Mouse (Mus musculus) layer of hippocampus, postnatal 36 days (tissue): ENCODE measurements at regions not wholly inside any gene's neighbourhood (a gene's known extent, or its start where the extent isn't known, plus 50 kb on each side); places are given as distances from the start of the nearest gene placed in this dataset.

Experiments used
- DNase-seq, 2 experiments: peaks; one replicate each; pipeline ENCODE4 v3.0.0; 2022

DNA sequence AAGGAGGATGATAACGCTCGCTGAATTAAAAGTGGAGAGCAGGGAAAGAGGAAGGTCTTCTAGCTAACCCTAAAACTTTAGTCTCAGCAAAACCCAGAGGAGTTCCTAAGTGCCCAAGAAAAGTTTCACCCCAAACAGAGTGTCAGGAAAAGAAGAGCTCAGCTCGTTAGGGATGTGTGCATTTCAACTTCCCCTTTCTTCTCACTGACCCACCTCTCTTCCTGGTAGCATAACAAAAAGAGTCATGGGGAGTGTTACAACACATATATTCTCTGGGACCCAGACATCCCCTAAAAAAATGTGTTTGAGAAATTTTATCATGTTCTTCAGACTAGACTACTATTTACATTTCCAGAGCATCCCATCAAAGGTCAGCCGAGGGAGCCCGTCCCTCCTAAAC is 432.6 kb downstream of the Mctp2 start:
- no peak for DNase-seq

DNA sequence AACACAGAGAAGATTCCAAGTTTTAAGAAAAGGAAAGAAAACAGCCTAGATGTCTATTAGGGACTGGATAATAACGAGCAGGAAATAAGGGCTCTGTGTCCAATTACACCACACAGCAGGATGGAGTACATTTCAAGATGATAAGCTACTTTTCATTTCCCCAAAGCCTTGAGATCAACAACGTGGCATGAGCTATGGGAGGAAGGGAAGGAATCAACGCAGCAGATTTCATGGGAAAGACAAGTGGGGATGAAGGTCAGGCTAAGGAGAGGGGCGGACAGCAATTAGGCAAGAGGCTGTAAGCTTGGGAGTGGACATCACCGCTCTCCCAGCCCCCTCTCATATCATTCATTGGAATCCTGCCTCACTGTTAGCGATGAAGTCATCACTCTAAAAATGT is 433.5 kb downstream of the Mctp2 start:
- DNase-seq = no peak

DNA sequence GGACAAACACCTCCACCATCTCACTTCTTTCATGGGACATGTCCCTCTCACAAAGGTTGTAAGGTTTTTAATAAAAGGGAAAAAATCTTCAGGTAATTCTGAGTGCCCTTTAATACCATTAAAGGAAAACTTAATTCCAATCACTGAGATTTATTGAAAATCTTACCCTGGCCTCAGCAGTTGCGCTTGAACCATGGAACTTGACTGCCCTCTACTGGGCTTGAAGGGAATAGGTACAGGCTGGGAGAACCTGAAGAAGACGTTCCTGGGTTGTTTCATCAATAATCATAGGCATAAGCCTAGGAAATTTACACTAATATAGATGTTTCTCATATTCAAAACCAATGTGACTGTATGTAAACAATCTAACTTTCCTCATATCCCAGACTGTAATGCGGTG is 439.3 kb downstream of the Mctp2 start:
- peak; percentile 21 to 49 for DNase-seq

DNA sequence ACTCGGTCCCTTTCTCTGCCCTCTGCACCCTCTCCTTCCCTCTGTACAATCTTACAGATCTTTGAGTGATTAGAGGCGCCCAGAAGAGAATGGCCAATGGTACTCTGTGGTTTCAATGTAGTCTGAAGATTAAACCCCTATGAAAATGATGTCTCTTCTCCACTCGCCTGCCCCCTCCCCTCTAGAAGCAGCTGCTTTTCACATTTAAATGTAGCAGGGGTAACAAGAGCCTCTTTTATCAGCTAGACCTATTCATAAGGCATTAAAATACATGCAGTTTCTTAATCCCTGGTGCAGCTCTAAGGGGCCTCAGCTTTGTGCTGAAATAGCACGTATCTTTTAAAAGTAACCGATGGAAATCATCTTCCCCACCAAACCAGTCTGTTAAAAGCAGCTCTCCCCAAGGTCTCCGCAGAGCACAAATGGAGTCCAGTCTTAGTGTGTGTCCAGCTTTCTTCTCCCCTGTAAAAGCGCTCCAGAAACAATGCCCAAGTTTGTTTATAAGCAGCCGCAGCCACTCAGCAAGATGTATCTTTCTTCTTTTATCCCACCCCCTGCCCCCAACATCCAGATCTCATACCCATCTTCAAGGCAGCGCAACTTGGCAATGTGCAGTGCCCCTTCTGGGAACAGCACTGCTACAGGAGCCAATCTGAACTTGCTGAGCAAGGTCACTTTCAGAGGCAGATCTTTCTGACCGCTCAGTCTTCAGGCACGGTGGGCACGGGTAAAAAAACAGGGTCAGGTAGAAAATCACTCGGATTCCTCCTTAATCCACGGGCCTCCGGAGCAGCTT is 440.8 kb downstream of the Mctp2 start:
- DNase-seq = no peak

DNA sequence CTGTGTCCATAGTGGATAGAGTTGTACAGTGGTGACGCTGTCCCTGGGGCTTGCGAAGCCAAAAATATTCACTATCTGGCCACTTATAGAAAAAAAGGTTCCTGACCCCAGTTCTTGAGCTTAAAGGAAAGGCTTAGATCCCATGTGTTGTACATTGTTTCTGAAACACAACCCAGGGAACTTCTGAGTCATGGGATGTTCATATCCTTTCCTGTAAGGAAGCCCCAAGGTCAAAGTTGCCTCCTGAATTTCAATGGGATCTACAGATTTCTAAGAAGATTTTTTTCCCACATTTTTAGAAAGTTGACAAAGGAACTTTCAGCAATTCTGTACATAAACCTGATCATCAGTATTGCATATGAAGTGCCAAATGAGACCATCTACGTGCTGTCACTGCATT is 453.5 kb downstream of the Mctp2 start:
- DNase-seq = no peak

DNA sequence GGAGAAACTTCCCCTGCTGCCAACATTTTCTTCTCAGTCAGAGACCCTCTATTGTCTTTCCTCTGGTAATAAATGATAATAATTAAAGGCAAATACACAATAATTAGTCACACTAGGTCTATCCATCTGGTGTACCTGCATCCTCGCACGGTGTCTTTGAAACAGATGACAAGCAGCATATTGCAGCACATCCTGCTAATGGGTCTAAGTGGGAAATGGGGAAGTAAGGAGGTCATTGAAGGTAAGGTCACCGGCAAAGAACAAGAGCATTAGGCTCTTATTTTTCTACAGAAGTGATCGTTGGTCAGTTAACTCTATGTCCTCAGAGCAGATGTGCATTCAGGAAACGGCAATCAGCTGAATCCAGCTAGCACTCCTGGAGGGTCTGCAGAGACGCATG is 457.2 kb downstream of the Mctp2 start:
- no peak for DNase-seq

DNA sequence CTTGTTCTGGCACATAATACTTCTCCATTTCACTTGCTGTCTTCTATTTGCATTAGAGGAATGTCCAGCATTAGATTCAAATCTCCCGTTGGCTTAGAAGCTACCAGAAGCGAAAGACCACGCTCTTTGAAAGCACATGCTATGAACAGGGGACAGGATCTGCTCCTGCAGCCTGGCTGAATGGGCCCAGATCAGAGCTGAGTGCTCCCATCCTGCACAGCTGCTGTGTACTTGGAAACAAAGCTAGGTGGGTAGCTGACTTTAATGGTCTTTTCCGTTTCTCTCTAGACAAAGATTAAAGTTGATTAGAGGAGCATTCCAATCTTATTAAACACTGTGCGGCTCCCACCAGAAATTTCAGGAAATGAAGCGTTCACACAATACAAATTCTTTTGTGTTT is 468.6 kb downstream of the Mctp2 start:
- DNase-seq = no peak

DNA sequence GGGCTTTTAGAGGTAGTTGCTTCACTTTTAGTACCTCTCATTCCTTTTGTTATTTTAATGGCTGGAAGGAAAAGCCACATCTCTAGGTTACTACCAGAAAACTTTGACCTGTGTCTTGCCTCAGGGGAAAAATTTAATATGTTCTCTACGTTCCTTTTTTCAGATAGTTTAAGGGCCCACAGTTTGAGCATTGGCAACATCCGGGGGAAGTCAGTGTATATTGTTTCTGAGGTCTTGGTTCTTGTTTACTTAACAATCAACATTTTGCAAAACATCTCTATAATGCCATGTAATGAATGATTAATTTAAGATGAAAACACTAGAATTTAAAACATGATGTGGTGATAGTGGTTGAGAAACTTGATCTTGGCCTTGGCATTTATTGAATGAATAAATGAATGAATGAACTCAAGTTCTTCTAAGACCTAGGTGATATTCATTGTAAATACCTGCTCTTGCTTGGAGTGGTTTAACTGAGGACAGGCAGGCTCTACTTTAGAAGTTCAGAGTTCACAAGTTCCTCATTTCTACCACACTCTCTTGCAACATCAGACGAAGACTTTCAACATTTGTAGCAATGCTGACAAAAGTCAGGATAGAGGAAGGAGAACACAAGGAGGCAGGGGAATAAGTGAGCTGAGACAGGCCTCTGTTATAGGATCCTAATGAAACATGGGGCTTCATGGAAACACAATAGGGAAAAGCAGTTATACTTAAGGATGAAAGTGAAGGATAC is 474.4 kb downstream of the Mctp2 start:
- DNase-seq = no peak

DNA sequence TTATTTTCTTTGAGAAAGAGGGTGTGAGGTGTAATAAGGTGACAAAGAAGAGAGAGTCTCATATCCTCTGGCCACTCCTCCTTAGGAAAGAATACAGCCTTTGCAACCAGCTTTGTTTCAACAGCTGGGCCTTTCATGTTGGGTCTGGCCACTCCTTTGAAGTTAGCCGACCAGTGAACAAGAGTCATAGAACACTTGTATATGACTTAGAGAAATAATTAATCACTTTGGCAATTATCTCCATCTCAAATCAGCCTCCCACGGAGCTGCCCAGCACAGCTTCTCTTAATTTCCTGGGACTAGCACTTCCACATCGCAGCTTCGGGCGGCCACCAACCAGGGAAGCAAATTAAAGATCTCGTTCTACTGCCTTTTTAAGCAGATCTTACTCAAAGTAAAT is 476.8 kb downstream of the Mctp2 start:
- no peak for DNase-seq

DNA sequence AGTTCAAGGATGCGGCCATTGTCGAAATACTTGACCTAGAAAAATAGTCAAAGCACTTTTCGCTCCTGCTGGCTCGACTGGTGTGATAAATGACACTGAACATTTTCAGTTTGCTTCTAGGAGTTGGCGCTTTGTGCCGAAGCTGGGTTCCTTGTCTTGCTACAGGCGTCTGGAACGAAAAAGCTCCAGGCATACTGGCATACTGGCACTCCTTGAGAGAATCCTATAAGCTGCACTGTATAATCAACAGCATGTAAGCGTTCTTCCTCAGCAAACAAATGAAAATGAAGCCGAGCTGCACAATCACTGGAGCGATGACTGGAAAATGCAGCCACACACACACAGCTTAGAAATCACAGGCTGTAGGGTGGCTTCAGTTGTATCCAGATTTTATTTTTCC is 464.9 kb upstream of the Gm10295 start:
- DNase-seq = no peak

DNA sequence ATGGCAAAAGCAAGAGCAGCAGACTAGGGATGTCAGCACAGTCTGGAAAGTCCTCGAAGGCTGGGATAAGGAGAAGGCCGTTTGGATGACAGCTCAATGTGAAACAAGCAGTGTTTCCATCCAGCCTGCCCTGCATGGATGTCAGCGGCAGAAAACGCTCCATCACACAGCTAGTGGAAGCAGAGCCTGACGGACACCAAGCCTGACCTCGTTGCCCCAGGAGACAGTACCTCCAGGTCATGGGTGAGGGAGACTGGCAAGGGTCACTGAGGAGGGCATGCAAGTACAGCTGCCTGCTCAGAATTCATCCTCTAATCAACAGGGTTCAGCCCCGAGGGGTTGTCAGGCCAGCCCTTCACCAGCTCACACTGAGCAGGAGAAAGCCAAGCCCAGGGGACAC is 442.9 kb upstream of the Gm10295 start:
- DNase-seq = no peak

DNA sequence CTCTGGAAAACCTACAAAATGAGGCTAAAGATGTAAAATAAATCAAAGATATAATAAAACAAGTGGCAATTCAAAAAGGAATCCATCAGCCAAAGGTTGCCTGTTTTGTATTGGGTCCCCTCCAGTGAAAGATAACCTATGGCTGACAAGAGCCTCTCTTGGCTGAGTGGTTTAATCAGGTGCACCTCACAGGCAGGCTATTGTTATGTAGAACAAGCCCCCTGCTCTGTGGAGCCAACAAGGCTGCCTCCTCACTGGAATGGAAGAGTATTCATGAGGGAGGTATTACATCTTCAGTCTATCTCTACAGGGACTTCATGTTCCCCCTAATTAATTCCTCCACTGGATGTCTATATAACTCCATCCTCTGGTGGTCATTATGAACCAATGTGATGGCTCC is 437.1 kb upstream of the Gm10295 start:
- DNase-seq = no peak

DNA sequence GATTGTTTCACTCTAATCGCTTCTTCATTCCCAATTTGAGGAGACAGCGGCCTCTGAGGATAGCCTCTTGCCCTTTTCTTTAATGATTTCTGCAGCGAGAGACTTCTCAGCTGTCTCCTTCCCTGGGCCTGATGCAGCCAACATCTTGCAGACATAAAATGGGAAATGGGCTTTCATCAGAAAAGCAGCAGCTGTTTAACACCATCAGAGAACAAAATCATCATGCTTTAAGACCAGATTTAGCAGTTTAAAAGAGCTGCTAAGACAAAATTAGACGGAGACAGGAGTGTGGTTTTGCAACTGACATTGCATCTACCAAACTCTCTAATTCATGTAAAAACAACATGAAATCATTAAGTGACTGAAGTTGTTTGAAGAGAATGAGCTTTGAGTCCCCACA is 431.2 kb upstream of the Gm10295 start:
- no peak for DNase-seq

DNA sequence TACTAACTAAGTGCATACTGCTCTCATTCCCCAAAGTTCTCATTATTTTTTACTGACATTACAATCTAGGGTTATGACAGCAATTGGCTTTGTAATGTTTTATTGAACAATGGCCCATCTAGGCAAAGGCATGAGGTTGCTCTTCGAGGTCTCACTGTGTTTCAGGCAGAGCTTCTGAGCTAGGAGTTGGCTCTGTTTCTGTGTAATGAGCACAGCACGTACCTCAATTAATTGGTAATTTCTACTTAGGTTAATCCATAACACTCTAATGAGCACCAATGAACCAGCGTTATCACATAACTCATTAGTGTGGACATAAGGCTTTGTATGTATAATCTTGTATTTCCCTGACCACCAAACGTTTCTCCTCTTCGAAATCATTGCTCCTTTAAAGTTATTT is 398.6 kb upstream of the Gm10295 start:
- DNase-seq = no peak

DNA sequence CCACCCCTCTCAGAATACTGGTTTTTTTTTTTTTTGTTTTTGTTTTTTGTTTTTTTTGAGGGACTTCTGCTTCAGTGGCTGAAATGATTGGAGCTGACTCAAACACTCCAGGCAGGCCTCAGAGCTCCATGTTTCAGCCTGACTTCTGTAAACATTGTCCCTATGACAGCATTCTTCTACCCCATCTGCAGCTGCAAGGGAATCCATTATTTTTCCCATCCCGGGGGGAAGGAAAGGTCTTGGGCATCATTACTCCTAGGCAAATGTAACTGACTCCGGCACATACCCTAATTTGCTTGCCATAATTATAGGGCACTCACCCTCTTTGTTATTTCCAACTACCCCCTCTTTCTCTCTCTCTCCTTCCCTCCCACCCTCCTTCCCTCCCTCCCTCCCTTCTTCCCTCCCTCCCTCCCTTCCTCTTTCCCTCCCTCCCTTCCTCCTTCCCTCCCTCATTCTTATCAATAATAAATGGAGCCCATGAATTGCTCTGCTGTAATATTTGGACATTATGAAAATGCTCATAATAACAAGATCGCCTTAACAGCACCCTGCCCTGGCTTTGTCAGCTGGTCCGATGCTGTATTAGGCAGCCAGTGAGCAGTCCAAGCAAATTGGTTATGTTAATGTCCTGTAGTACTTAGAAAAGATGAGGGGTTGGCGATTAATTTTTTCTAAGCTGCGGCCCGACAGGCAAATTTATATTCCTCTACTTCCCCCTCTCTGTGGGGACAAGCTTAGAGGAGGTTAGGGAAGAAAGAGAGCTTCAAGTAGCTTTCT is 395.0 kb upstream of the Gm10295 start:
- no peak for DNase-seq

DNA sequence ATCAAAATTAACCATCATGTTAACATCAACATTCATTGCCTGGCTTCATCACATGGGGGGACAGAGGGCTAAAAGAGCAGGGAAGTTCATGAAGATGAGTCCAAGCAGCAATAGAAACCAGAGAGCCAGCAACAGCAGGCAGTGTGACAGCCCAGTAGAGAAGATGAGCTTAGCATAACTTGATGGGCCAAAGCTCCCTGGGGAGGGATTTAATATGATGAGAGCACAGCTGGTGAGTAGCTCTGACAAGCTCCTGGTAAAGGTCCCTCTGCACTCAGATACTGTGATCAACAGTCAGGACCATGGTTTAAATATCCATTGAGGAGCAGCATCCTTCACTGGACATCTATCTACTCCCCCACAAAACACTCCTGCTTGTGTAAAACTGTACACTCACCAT is 377.2 kb upstream of the Gm10295 start:
- no peak for DNase-seq

DNA sequence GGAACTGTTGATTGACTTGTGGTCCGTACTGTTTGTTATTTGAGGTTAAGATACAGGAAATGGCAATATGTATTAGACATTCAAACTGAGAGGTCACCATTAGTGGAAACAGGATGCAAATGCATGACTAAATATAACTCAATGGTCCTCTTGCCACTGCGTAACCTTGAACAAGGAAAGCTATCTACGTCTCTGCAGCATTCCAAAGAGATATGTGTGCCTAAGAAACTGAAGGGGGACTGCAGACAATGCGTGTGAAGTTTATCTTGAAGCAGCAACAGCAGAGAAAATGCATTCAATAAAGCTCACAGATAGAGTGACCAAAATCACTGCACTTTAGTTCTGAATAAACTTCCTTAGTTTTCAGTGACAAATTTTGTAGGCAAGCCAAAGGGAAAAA is 356.9 kb upstream of the Gm10295 start:
- DNase-seq = no peak

DNA sequence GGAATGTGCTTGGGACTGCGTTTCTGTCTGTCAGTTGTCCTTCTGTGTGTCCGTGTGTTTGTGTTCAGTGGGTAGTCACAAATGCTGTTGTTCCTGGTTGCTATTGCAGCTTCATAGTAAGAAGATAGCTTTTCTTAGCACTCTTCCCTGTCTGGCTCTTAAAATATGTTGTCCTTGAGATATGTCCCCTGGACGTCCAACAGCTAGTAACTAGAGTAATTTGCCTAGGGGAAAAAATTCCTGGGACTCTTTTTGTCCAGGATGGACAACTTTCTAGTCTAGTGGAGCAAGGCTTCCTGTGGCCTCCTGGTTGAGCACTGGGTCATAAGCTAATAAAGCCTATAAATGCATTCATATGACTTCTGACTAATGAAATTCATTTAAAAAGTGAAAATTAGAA is 354.9 kb upstream of the Gm10295 start:
- no peak for DNase-seq

DNA sequence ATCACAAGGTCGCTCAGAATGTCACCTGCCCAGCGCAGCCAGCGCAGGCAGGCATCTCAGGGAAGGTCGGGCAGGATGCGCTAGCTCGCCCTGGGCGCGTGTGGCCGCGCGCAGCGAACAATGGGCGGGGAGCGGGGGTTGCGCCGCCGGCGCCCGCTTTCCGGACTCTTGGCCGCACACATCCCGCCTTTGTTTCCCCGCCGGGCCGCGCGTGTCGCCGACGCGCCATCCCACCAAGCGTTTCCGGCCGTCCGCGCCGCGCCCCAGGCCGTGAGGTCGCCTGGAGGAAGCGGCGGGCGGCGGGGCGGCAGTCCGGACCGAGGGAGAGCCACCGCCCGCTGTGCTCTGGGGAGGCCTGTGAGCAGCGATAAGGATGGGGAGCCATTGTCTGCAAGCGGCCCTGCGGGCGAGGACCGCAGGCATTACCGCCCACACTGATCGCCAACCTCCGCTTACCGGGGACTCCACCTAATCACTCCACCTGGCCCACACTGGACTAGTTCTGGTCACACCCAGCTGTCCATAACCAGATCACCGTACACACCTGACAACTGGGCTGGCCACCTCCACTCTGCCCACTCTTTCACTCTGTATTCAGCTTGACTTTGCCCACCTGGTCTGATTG is 354.3 kb upstream of the Gm10295 start:
- DNase-seq = peak in 1 of 2 experiments; percentile 13

DNA sequence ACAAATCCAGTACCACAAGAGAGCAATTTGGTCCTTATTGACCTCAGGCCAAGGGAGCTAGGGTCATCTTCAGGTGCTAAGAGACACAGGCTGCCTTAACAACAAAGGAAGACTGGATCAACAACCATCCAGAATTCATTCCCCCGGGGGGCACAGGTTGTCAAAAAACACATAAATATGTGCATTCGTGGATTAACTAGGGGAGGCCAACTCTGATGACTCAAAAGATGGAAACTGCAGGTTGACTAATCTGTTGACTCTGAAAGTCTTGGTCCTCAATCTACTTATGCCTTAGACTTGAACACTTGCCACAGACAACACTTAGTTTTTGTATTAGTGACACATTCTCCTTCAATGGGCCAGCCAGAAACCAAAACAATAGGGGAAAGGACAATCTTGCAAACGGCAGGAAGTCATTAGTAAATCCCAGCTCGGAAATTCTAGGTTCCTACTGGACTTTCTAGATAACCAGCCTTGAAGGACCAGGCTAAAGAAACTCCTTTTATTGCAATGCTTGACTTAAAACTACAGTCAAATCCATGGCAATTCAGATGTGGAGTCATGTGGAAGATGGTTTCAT is 353.5 kb upstream of the Gm10295 start:
- no peak for DNase-seq
